Mouse (Mus musculus): Measurements from ENCODE around the gene 3110009E18Rik. TPM values are rescaled to one million over a fixed set of nuclear protein-coding genes. Genes with fewer than 3 reads are reported as not detected.

Gene 3110009E18Rik
- total and polyA plus RNA-seq, 2 experiments from 2014 or later: 2.2 to 10.7 TPM

DNA sequence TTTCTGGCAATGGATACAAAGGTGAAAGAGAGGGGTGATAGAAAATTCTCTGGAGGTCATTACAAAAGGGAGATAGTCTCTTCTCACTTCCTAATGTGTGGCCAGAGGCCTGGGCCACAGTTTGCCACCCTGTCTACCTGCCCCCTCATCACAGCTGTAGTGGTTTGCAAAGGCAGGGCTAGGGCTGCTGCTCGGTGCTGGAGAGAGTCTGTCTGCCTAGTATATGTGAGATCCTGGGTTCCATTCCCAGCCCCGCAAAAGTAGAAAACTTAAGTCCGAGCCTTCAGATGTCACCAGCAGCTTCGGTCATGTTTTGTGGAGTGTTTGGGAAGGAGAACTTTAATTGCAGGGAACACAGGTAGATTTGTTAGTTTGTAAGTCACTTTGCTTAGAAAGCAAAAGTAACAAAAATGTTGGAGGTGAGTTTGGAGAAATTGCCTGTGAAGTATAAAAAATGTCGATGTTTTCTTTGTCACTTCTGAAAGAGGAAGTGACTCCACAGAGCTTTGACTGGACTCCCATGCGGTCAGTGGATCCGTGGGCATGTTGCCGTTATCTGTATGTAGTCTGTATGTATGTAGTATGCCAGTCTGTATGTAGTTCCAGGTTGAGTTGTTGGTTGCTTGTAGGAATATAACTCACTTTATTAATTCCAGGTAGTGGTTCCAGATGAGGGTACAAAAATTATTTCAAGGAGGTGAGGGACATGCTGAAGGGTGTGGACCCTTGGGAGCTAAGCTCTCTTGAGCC is 1.8 kb downstream of the 3110009E18Rik start:
- no peak for ATAC-seq
- Histone ChIP-seq H3K27ac (no peak overlapping the region), H3K9me3 (ENCODE audit: low read length) (no peaks in the 10 kb centered on the region), H3K9ac (replicated peaks; ENCODE audit: low read length) (no peak overlapping the region), H3K27me3 (ENCODE audit: insufficient read depth, low read length) (no peaks in the 10 kb centered on the region), H3K4me2 (ENCODE audit: low read depth, low read length) (no peak overlapping the region), H3K4me1 (ENCODE audit: insufficient read depth, low read length) (peaks cover 12% of the 10 kb centered on the region; the same call in 1 of the 2 replicates), H3K4me3 (ENCODE audit: low read length) (no peak overlapping the region), H3K36me3 (ENCODE audit: insufficient read depth, low read length) (no peaks in the 10 kb centered on the region)
- no peak for DNase-seq (ENCODE audit: low spot score)
- 94% methylated on average over 8 of the region's 8 CpGs for WGBS
- no peak for TF ChIP-seq CTCF (IDR thresholded peaks at IDR 0.05; ENCODE audit: low read depth)

DNA sequence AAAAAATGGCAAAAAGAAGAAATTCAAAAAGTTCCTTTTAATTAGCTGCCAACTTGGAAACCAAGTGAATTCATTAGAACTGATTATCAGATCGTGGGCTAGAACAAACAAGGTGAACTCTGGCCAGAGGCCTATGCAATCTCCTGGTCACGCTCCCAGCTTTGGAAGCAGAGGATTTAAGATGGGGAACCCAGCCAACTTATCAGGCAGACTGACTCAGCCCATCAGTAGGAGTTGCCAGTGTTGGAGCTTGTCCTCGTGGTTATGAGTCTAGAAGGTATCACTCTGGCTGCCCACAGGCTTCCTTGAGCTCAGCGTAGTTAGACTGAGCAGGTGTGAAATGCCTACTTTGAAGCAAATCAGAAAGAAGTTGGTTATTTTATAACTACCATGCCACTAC is 3.9 kb downstream of the 3110009E18Rik start:
- ATAC-seq: no peak

DNA sequence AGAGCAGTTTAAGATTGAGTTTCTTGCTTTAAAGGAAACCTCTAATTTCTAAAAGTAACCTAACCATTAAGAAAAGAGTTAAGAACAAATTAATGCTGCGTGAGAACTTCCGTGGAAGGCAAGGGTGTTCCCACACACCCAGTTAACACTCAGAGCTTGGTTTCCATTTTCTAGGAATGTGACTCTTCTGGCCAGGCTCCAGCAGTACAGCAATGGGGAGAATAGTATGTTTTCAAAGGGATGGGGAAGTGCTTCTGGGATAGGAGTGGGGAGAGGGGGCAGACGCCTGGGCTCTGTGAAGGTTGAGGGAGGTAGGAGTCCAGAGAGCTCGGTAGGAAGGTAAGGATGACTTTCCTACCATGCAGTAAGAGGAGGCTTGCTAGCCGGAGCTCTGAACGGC is 4.5 kb downstream of the 3110009E18Rik start:
- H3K27ac ChIP-seq: no peak overlapping the region
- H3K4me1 ChIP-seq (ENCODE audit: insufficient read depth, low read length): no peaks in the 10 kb centered on the region
- no peak overlapping the region for H3K4me2 ChIP-seq (ENCODE audit: low read depth, low read length)
- H3K9me3 ChIP-seq (ENCODE audit: low read length): no peaks in the 10 kb centered on the region
- TF ChIP-seq CTCF (IDR thresholded peaks at IDR 0.05; ENCODE audit: low read depth): no peak
- H3K27me3 ChIP-seq (ENCODE audit: insufficient read depth, low read length): no peaks in the 10 kb centered on the region
- no peaks in the 10 kb centered on the region for H3K36me3 ChIP-seq (ENCODE audit: insufficient read depth, low read length)
- no peak for DNase-seq (ENCODE audit: low spot score)
- 56% methylated on average over 6 of the region's 6 CpGs for WGBS
- H3K4me3 ChIP-seq (ENCODE audit: low read length): no peak overlapping the region
- no peak overlapping the region for H3K9ac ChIP-seq (replicated peaks; ENCODE audit: low read length)
- no peak for ATAC-seq

More for the DNA sequence above, 3.9 kb downstream of the 3110009E18Rik start:
- 66% methylated on average over 4 of the region's 4 CpGs for WGBS
- H3K9ac ChIP-seq (replicated peaks; ENCODE audit: low read length): no peak overlapping the region
- no peaks in the 10 kb centered on the region for H3K9me3 ChIP-seq (ENCODE audit: low read length)
- no peak for DNase-seq (ENCODE audit: low spot score)
- H3K4me3 ChIP-seq (ENCODE audit: low read length): no peak overlapping the region
- no peaks in the 10 kb centered on the region for H3K27me3 ChIP-seq (ENCODE audit: insufficient read depth, low read length)
- no peaks in the 10 kb centered on the region for H3K36me3 ChIP-seq (ENCODE audit: insufficient read depth, low read length)
- TF ChIP-seq CTCF (IDR thresholded peaks at IDR 0.05; ENCODE audit: low read depth): no peak
- H3K4me2 ChIP-seq (ENCODE audit: low read depth, low read length): no peak overlapping the region
- peaks cover 5% of the 10 kb centered on the region; the same call in 1 of the 2 replicates for H3K4me1 ChIP-seq (ENCODE audit: insufficient read depth, low read length)
- H3K27ac ChIP-seq: no peak overlapping the region

DNA sequence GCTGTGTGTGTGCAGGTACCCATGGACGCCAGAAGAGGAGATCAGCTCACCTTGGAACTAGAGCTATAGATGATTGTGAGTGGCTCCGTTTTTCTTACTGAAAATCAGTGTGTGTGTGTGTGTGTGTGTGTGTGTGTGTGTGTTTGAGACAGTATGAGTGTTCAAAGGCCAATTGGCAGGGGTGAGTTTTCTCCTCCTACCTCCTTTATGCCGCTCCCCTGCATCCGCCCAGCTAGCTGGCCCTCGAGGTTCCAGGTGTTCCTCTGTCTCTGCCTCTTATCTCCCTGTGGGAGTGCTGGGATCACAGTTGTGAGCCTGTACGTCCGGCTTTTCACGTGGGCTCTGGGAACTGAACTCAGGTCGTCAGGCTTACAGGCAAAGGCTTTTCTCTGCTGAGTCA is 5.3 kb downstream of the 3110009E18Rik start:
- WGBS: 79% methylated on average over 9 of the region's 9 CpGs
- no peaks in the 10 kb centered on the region for H3K9me3 ChIP-seq (ENCODE audit: low read length)
- H3K4me3 ChIP-seq (ENCODE audit: low read length): no peak overlapping the region
- no peak overlapping the region for H3K27ac ChIP-seq
- TF ChIP-seq CTCF (IDR thresholded peaks at IDR 0.05; ENCODE audit: low read depth): no peak
- DNase-seq (ENCODE audit: low spot score) (no peak), ATAC-seq (no peak)
- no peak overlapping the region for H3K4me2 ChIP-seq (ENCODE audit: low read depth, low read length)
- H3K4me1 ChIP-seq (ENCODE audit: insufficient read depth, low read length): no peaks in the 10 kb centered on the region
- no peak overlapping the region for H3K9ac ChIP-seq (replicated peaks; ENCODE audit: low read length)
- H3K36me3 ChIP-seq (ENCODE audit: insufficient read depth, low read length): no peaks in the 10 kb centered on the region
- no peaks in the 10 kb centered on the region for H3K27me3 ChIP-seq (ENCODE audit: insufficient read depth, low read length)

DNA sequence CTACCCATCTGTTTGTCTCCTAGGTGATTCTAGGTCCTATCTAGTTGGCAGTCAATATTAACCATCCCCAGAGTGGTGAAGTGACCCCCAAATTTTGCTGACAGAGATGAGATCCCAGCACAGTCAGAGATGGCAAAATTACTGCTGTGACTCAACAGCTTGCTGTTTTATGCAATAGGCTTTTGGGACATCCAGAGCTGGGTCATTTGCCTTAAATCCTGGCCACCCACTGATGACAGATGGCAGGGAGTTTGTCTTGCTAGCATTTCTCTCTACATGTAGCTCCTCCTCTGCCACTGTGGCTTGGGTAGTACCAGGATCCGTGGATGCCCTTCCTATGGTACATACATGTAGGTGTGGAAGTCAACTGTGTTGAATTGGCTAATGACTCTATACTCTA is 11.4 kb downstream of the 3110009E18Rik start:
- no peak for TF ChIP-seq CTCF (IDR thresholded peaks at IDR 0.05; ENCODE audit: low read depth)
- Histone ChIP-seq H3K4me3 (ENCODE audit: low read length) (no peak overlapping the region), H3K9me3 (ENCODE audit: low read length) (no peaks in the 10 kb centered on the region), H3K4me1 (ENCODE audit: insufficient read depth, low read length) (no peaks in the 10 kb centered on the region), H3K36me3 (ENCODE audit: insufficient read depth, low read length) (no peaks in the 10 kb centered on the region), H3K27ac (no peak overlapping the region), H3K4me2 (ENCODE audit: low read depth, low read length) (no peak overlapping the region), H3K9ac (replicated peaks; ENCODE audit: low read length) (no peak overlapping the region), H3K27me3 (ENCODE audit: insufficient read depth, low read length) (no peaks in the 10 kb centered on the region)
- DNase-seq (ENCODE audit: low spot score) (no peak), ATAC-seq (no peak)
- WGBS: 88% methylated on average over 1 of the region's 1 CpGs

DNA sequence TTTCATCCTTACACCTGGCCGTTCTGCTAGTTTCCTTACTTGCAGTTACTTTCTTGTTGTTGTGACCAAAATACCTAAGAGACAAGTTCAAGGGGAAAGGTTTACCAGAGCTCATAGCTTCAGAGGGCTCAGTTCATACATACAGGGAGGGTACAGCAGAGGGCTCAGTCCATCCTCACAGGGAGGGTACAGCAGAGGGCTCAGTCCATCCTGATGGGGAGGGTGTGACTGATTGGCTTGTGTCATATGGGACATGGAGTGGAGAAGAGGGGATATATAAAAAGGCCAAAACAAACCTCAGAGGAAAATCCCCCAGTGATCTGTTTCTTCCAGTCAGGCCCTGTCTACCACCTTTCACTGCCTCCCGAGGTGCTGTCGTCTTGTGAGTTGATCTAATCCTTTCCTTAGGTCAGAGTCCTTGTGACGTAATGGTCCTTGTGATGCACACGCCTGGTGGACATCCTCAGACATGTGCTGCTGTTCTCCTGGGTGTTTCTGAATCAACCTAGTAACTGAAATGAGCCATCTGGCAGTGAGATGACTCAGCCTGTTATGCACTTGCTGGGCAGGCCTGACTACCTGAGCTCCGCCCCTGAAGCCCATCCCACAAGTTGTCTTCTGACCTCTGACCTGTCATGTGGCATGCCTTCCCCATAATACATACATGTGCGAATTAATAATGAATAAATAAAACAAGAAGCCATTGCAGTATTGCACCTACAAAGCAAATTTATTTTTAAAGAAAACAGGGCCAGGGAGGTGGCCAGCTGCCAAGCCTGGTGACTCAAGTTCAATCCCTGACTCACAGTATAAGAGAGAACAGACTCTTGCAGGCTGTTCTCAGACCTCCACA is 15.2 kb downstream of the 3110009E18Rik start:
- 88% methylated on average over 7 of the region's 7 CpGs for WGBS
- TF ChIP-seq CTCF (IDR thresholded peaks at IDR 0.05; ENCODE audit: low read depth): no peak
- Histone ChIP-seq H3K9me3 (ENCODE audit: low read length) (no peaks in the 10 kb centered on the region), H3K4me2 (ENCODE audit: low read depth, low read length) (no peak overlapping the region), H3K9ac (replicated peaks; ENCODE audit: low read length) (no peak overlapping the region), H3K4me3 (ENCODE audit: low read length) (no peak overlapping the region), H3K27ac (no peak overlapping the region), H3K27me3 (ENCODE audit: insufficient read depth, low read length) (no peaks in the 10 kb centered on the region), H3K36me3 (ENCODE audit: insufficient read depth, low read length) (no peaks in the 10 kb centered on the region), H3K4me1 (ENCODE audit: insufficient read depth, low read length) (no peaks in the 10 kb centered on the region)
- no peak for ATAC-seq
- DNase-seq (ENCODE audit: low spot score): no peak
